Mouse (Mus musculus) spleen, adult 2 months (tissue): Measurements from ENCODE around the gene Ndc1. TPM values are rescaled to one million over a fixed set of nuclear protein-coding genes. Genes with fewer than 3 reads are reported as not detected.

Experiments
- DNase-seq, 2 experiments: peaks; one replicate each; pipeline versions ENCODE4 v3.0.0 to v3.0.0-alpha.2; 2012 to 2021; ENCODE audit warnings: low spot score in 2 of 2, low read depth in 1 of 2
- H3K27ac ChIP-seq: fragments of 200-500 bp; 2 replicates; pipeline ENCODE4 v1.5.1; 2012; ENCODE audit warnings: low read length, inconsistent platforms; ENCODE audit not compliant: insufficient read depth
- H3K27me3 ChIP-seq: fragments of 200-500 bp; 2 replicates; pipeline ENCODE4 v1.6.1; 2012; ENCODE audit warnings: mild to moderate bottlenecking, moderate library complexity, low read length, inconsistent platforms; ENCODE audit not compliant: control insufficient read depth, insufficient read depth
- H3K36me3 ChIP-seq: fragments of 200-500 bp; 2 replicates; pipeline ENCODE4 v1.6.1; 2012; ENCODE audit warnings: mild to moderate bottlenecking, low read length, inconsistent platforms; ENCODE audit not compliant: control insufficient read depth, insufficient read depth
- H3K4me1 ChIP-seq: fragments of 200-500 bp; 2 replicates; pipeline ENCODE4 v1.6.1; 2011; ENCODE audit warnings: inconsistent platforms; ENCODE audit not compliant: control insufficient read depth, insufficient read depth, insufficient read length
- H3K4me3 ChIP-seq: fragments of 200-500 bp; 2 replicates; pipeline ENCODE4 v1.5.1; 2011; ENCODE audit warnings: mild to moderate bottlenecking, inconsistent platforms; ENCODE audit not compliant: insufficient read depth, insufficient read length; ENCODE audit errors: extremely low read depth
- CTCF ChIP-seq: fragments of 200-500 bp; IDR thresholded peaks from 2 replicates; pipeline ENCODE4 v1.5.1; 2011; ENCODE audit warnings: mild to moderate bottlenecking, inconsistent platforms; ENCODE audit not compliant: insufficient read depth, insufficient read length, insufficient replicate concordance; ENCODE audit errors: extremely low read depth
- POLR2A ChIP-seq: fragments of 200-500 bp; IDR thresholded peaks from 2 replicates; pipeline ENCODE4 v1.6.1; 2011; ENCODE audit warnings: low read depth, low read length, inconsistent platforms
- WGBS: fragments of 180-500 bp; shearing (Covaris S2); methylation state at CpG from one replicate; pipeline ENCODE4 v1.1.7; 2018; 5-methylcytosine and 5-hydroxymethylcytosine counted together
- polyA plus RNA-seq: library from polyadenylated mRNA; depleted of rRNA; stranded (reverse); fragments of >200 nt; gene quantifications from 2 replicates; pipeline ENCODE4 v1.2.3, GENCODE M21; 2012

Ndc1 gene
- polyA plus RNA-seq, 1 experiment: 10.6 TPM

GRCm38 (mm10) chr4:107435238-107435946 is 67.8 kb downstream of the Ndc1 start:
- H3K36me3 ChIP-seq: no peaks in the 10 kb centered on the region
- DNase-seq: no peak
- H3K27ac ChIP-seq: no peak overlapping the region
- peaks cover 19% of the 10 kb centered on the region for H3K27me3 ChIP-seq
- WGBS: 9% methylated on average over 47 of the region's 47 CpGs
- no peak overlapping the region; the same call in 1 of the 2 replicates for H3K4me3 ChIP-seq
- TF ChIP-seq CTCF (no peak), POLR2A (no peak)
- peaks cover 11% of the 10 kb centered on the region for H3K4me1 ChIP-seq

GRCm38 (mm10) chr4:107436476-107436875 is 68.9 kb downstream of the Ndc1 start:
- Histone ChIP-seq H3K27me3 (peaks cover 19% of the 10 kb centered on the region), H3K27ac (no peak overlapping the region), H3K36me3 (no peaks in the 10 kb centered on the region), H3K4me3 (no peak overlapping the region), H3K4me1 (peaks cover 11% of the 10 kb centered on the region)
- TF ChIP-seq CTCF (no peak), POLR2A (no peak)
- WGBS: 91% methylated on average over 7 of the region's 7 CpGs
- no peak for DNase-seq

GRCm38 (mm10) chr4:107438741-107439140 is 71.2 kb downstream of the Ndc1 start:
- no peaks in the 10 kb centered on the region for H3K36me3 ChIP-seq
- H3K4me3 ChIP-seq: no peak overlapping the region
- WGBS: 93% methylated on average over 8 of the region's 8 CpGs
- no peak overlapping the region for H3K27ac ChIP-seq
- H3K4me1 ChIP-seq: peaks cover 11% of the 10 kb centered on the region
- H3K27me3 ChIP-seq: peaks cover 19% of the 10 kb centered on the region
- no peak for DNase-seq
- no peak for TF ChIP-seq POLR2A
- TF ChIP-seq CTCF: no peak

- H3K27me3 ChIP-seq: peaks cover 6% of the 10 kb centered on the region
- H3K4me3 ChIP-seq: peak overlapping the region; percentile 16; the same call in 1 of the 2 replicates
- H3K4me1 ChIP-seq: peaks cover 3% of the 10 kb centered on the region; the same call in 1 of the 2 replicates
- no peak for TF ChIP-seq CTCF
- no peak for TF ChIP-seq POLR2A
- H3K36me3 ChIP-seq: no peaks in the 10 kb centered on the region
- DNase-seq: no peak
- H3K27ac ChIP-seq: no peak overlapping the region
- 25% methylated on average over 13 of the region's 13 CpGs for WGBS
Observed at GRCm38 (mm10) chr4:107440306-107440705, 72.7 kb downstream of the Ndc1 start.

- 87% methylated on average over 11 of the region's 11 CpGs for WGBS
- H3K36me3 ChIP-seq: no peaks in the 10 kb centered on the region
- TF ChIP-seq CTCF: no peak
- no peak for TF ChIP-seq POLR2A
- H3K4me3 ChIP-seq: no peak overlapping the region
- no peak overlapping the region for H3K27ac ChIP-seq
- no peaks in the 10 kb centered on the region for H3K4me1 ChIP-seq
- DNase-seq: no peak
- no peaks in the 10 kb centered on the region for H3K27me3 ChIP-seq
Observed at GRCm38 (mm10) chr4:107442288-107442687, 74.7 kb downstream of the Ndc1 start.

GRCm38 (mm10) chr4:107442891-107443483 is 75.4 kb downstream of the Ndc1 start:
- TF ChIP-seq CTCF (no peak), POLR2A (no peak)
- H3K27ac ChIP-seq: no peak overlapping the region
- H3K4me1 ChIP-seq: no peaks in the 10 kb centered on the region
- no peaks in the 10 kb centered on the region for H3K27me3 ChIP-seq
- no peak for DNase-seq
- H3K36me3 ChIP-seq: no peaks in the 10 kb centered on the region
- 86% methylated on average over 16 of the region's 16 CpGs for WGBS
- no peak overlapping the region for H3K4me3 ChIP-seq

GRCm38 (mm10) chr4:107443621-107444020 is 76.0 kb downstream of the Ndc1 start:
- DNase-seq: no peak
- H3K27me3 ChIP-seq: no peaks in the 10 kb centered on the region
- TF ChIP-seq CTCF: no peak
- TF ChIP-seq POLR2A: no peak
- no peaks in the 10 kb centered on the region for H3K4me1 ChIP-seq
- no peak overlapping the region for H3K4me3 ChIP-seq
- H3K27ac ChIP-seq: no peak overlapping the region
- H3K36me3 ChIP-seq: no peaks in the 10 kb centered on the region
- WGBS: 84% methylated on average over 11 of the region's 11 CpGs
